Mouse (Mus musculus): ENCODE data around the gene Ano6.

GRCm38 (mm10) chr15:95839789-95840188 lies 49.1 kb downstream of the Ano6 start:
- TF ChIP-seq EP300 (optimal IDR thresholded peaks at IDR 0.05), result no peak
- no peak for TF ChIP-seq CTCF (IDR thresholded peaks at IDR 0.05; ENCODE audit: low read depth)

Data from stomach, postnatal 0 days (tissue).